Mouse (Mus musculus): ENCODE results near the gene Snx3. TPM values are rescaled to one million over a fixed set of nuclear protein-coding genes. Genes with fewer than 3 reads are reported as not detected.
A peak's percentile ranks its signal among the peaks of the same experiment; 100 is the strongest.

The Snx3 gene
- total and polyA plus RNA-seq, 3 experiments: 250 to 577 (median 272) TPM

- ATAC-seq (ENCODE audit: extremely low read depth, insufficient number of reproducible peaks, low FRiP score, poor library complexity, severe bottlenecking) (peak; percentile 59), DNase-seq (ENCODE audit: low spot score) (peak; percentile 59)
- Histone ChIP-seq H3K36me3 (replicated peaks) (peaks cover 51% of the 10 kb centered on the region), H3K4me1 (ENCODE audit: insufficient read depth, low read depth, low read length) (peaks cover 73% of the 10 kb centered on the region), H3K4me3 (ENCODE audit: low read depth, low read length) (no peak overlapping the region; the same call in 1 of the 2 replicates), H3K9me3 (replicated peaks) (no peaks in the 10 kb centered on the region), H3K27me3 (ENCODE audit: insufficient read depth, low read length) (no peaks in the 10 kb centered on the region)
- TF ChIP-seq GATA1 (IDR thresholded peaks at IDR 0.05; ENCODE audit: borderline replicate concordance, low read length): no peak
- no peak for TF ChIP-seq CTCF (IDR thresholded peaks at IDR 0.05; ENCODE audit: low read depth, low read length)
- TF ChIP-seq TAL1 (conservative IDR thresholded peaks at IDR 0.05; ENCODE audit: low read depth, low read length): peak; percentile 82
- no peak for TF ChIP-seq GATA2 (IDR thresholded peaks at IDR 0.05; ENCODE audit: borderline replicate concordance, low read depth, low read length)
Measured at GRCm38 (mm10) chr10:42537571-42538316, 35.9 kb downstream of the Snx3 start.

DNA sequence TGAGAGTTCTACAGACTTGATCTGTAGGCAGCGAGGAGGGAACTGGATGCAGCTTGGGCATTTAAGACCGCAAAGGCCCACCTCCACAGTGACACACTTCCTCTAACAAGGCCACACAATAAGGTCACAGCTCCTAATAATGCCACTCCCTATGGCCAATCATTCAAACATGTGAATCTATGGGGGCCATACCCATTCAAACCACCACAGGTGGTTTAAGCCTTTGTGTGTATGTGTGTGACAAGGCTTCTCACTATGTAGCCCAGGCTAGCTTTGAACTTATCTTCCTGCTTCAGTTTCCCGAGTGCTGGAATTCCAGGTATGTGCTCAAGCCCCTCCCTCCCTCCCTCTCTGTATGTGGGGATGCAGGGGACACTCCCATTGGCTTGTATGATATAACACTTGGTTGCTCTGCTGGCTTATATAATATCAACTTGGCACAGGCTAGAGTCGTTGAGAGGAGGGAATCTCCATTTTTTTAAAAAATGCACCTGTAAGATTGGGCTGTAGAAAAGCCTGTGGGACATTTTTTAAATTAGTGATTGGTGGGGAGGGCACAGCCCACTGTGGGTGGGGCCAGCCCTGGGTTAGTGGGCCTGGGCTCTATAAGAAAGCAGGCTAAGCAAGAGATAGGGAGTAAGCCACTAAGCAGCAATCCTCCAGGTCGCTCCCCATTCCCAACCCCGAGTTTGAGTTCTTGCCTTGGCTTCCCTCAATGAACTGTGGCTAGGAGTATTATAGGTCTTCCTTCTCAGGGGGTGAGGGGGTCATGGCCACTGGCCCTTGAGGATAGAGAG lies 44.1 kb downstream of the Snx3 start:
- H3K27me3 ChIP-seq (ENCODE audit: insufficient read depth, low read length): peaks cover 9% of the 10 kb centered on the region
- no peaks in the 10 kb centered on the region for H3K9me3 ChIP-seq (replicated peaks)
- peaks cover 30% of the 10 kb centered on the region for H3K4me1 ChIP-seq (ENCODE audit: insufficient read depth, low read depth, low read length)
- ATAC-seq (ENCODE audit: extremely low read depth, insufficient number of reproducible peaks, low FRiP score, poor library complexity, severe bottlenecking) (no peak), DNase-seq (ENCODE audit: low spot score) (no peak)
- H3K36me3 ChIP-seq (replicated peaks): no peaks in the 10 kb centered on the region
- TF ChIP-seq POLR2AphosphoS5 (IDR thresholded peaks at IDR 0.05; ENCODE audit: insufficient replicate concordance, low read depth, low read length) (no peak), GATA1 (IDR thresholded peaks at IDR 0.05; ENCODE audit: borderline replicate concordance, low read length) (no peak), CTCF (IDR thresholded peaks at IDR 0.05; ENCODE audit: low read depth, low read length) (no peak), TAL1 (conservative IDR thresholded peaks at IDR 0.05; ENCODE audit: low read depth, low read length) (no peak), GATA2 (IDR thresholded peaks at IDR 0.05; ENCODE audit: borderline replicate concordance, low read depth, low read length) (no peak)
- no peak overlapping the region for H3K4me3 ChIP-seq (ENCODE audit: low read depth, low read length)

GRCm38 (mm10) chr10:42546507-42546906 lies 44.7 kb downstream of the Snx3 start:
- Histone ChIP-seq H3K9me3 (replicated peaks) (no peaks in the 10 kb centered on the region), H3K4me3 (ENCODE audit: low read depth, low read length) (no peak overlapping the region), H3K36me3 (replicated peaks) (no peaks in the 10 kb centered on the region), H3K4me1 (ENCODE audit: insufficient read depth, low read depth, low read length) (peaks cover 30% of the 10 kb centered on the region), H3K27me3 (ENCODE audit: insufficient read depth, low read length) (peaks cover 9% of the 10 kb centered on the region)
- ATAC-seq (ENCODE audit: extremely low read depth, insufficient number of reproducible peaks, low FRiP score, poor library complexity, severe bottlenecking): no peak
- no peak for TF ChIP-seq POLR2AphosphoS5 (IDR thresholded peaks at IDR 0.05; ENCODE audit: insufficient replicate concordance, low read depth, low read length)
- no peak for TF ChIP-seq GATA2 (IDR thresholded peaks at IDR 0.05; ENCODE audit: borderline replicate concordance, low read depth, low read length)
- no peak for TF ChIP-seq TAL1 (conservative IDR thresholded peaks at IDR 0.05; ENCODE audit: low read depth, low read length)
- no peak for TF ChIP-seq CTCF (IDR thresholded peaks at IDR 0.05; ENCODE audit: low read depth, low read length)
- no peak for TF ChIP-seq GATA1 (IDR thresholded peaks at IDR 0.05; ENCODE audit: borderline replicate concordance, low read length)
- no peak for DNase-seq (ENCODE audit: low spot score)

DNA sequence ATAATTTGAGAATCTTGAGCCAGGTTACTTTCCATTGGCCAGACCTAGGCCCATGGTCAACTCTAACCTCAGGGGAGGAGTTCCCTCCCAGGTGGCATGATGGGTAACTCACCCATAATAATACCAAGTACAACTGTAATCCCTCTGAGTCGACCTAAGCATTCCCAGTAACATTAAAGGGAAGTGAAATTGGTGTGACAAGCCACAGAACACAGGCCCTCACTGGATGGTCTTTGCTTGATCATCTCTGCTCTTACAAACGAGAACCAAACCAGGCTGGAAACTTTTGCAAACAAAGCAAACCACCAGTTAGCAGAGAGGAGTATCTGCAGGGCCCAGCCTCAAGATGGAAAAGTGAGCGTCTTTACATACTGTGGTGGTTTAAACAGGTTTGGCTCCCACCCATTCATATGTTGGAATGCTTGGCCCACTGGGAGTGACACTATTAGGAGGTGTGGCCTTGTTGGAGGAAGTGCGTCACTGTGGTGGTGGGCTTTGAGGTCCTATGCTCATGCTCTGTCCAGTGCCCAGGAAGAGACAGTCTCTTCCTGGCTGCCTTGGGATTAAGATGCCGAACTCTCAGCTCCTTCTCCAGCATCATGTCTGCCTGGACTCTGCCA lies 57.9 kb downstream of the Snx3 start:
- no peak for ATAC-seq (ENCODE audit: extremely low read depth, insufficient number of reproducible peaks, low FRiP score, poor library complexity, severe bottlenecking)

DNA sequence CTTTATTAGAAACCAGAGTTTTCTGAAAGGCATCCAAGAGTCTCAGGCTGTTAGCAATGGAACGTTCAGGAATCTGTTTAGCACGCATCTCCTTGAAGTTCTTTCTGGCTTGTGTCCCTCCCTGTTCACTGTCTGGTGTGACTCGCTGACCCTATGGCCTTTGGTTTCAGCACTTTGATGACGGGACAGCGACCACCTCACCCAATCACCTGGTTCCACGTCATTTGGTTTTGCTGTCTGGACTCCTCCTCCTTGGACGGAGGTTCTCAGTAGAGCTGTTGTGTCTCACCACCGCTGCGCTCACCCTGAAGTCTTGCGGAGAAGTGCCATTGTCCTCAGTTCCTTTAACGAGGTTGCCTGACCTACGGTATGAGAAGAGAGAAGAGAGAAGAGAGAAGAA lies 60.4 kb downstream of the Snx3 start:
- no peaks in the 10 kb centered on the region for H3K4me1 ChIP-seq (ENCODE audit: insufficient read depth, low read depth, low read length)
- ATAC-seq (ENCODE audit: extremely low read depth, insufficient number of reproducible peaks, low FRiP score, poor library complexity, severe bottlenecking) (no peak), DNase-seq (ENCODE audit: low spot score) (no peak)
- H3K9me3 ChIP-seq (replicated peaks): no peaks in the 10 kb centered on the region
- no peaks in the 10 kb centered on the region for H3K36me3 ChIP-seq (replicated peaks)
- peaks cover 39% of the 10 kb centered on the region for H3K27me3 ChIP-seq (ENCODE audit: insufficient read depth, low read length)
- TF ChIP-seq TAL1 (conservative IDR thresholded peaks at IDR 0.05; ENCODE audit: low read depth, low read length) (no peak), GATA1 (IDR thresholded peaks at IDR 0.05; ENCODE audit: borderline replicate concordance, low read length) (no peak), POLR2AphosphoS5 (IDR thresholded peaks at IDR 0.05; ENCODE audit: insufficient replicate concordance, low read depth, low read length) (no peak), GATA2 (IDR thresholded peaks at IDR 0.05; ENCODE audit: borderline replicate concordance, low read depth, low read length) (no peak), CTCF (IDR thresholded peaks at IDR 0.05; ENCODE audit: low read depth, low read length) (no peak)
- H3K4me3 ChIP-seq (ENCODE audit: low read depth, low read length): no peak overlapping the region

More for the DNA sequence above, 57.9 kb downstream of the Snx3 start:
- H3K4me3 ChIP-seq (ENCODE audit: low read depth, low read length): no peak overlapping the region
- H3K27me3 ChIP-seq (ENCODE audit: insufficient read depth, low read length): peaks cover 23% of the 10 kb centered on the region
- H3K4me1 ChIP-seq (ENCODE audit: insufficient read depth, low read depth, low read length): no peaks in the 10 kb centered on the region
- no peaks in the 10 kb centered on the region for H3K36me3 ChIP-seq (replicated peaks)
- H3K9me3 ChIP-seq (replicated peaks): no peaks in the 10 kb centered on the region
- DNase-seq (ENCODE audit: low spot score): no peak
- TF ChIP-seq GATA1 (IDR thresholded peaks at IDR 0.05; ENCODE audit: borderline replicate concordance, low read length) (no peak), CTCF (IDR thresholded peaks at IDR 0.05; ENCODE audit: low read depth, low read length) (no peak), GATA2 (IDR thresholded peaks at IDR 0.05; ENCODE audit: borderline replicate concordance, low read depth, low read length) (no peak), TAL1 (conservative IDR thresholded peaks at IDR 0.05; ENCODE audit: low read depth, low read length) (no peak), POLR2AphosphoS5 (IDR thresholded peaks at IDR 0.05; ENCODE audit: insufficient replicate concordance, low read depth, low read length) (no peak)

- DNase-seq (ENCODE audit: low spot score): no peak
- Histone ChIP-seq H3K27me3 (ENCODE audit: insufficient read depth, low read length) (peaks cover 50% of the 10 kb centered on the region), H3K4me1 (ENCODE audit: insufficient read depth, low read depth, low read length) (no peaks in the 10 kb centered on the region; the same call in 1 of the 2 replicates), H3K36me3 (replicated peaks) (no peaks in the 10 kb centered on the region), H3K9me3 (replicated peaks) (no peaks in the 10 kb centered on the region), H3K4me3 (ENCODE audit: low read depth, low read length) (no peak overlapping the region)
- TF ChIP-seq GATA1 (IDR thresholded peaks at IDR 0.05; ENCODE audit: borderline replicate concordance, low read length): no peak
- no peak for TF ChIP-seq TAL1 (conservative IDR thresholded peaks at IDR 0.05; ENCODE audit: low read depth, low read length)
- no peak for TF ChIP-seq GATA2 (IDR thresholded peaks at IDR 0.05; ENCODE audit: borderline replicate concordance, low read depth, low read length)
- no peak for TF ChIP-seq POLR2AphosphoS5 (IDR thresholded peaks at IDR 0.05; ENCODE audit: insufficient replicate concordance, low read depth, low read length)
- no peak for TF ChIP-seq CTCF (IDR thresholded peaks at IDR 0.05; ENCODE audit: low read depth, low read length)
- no peak for ATAC-seq (ENCODE audit: extremely low read depth, insufficient number of reproducible peaks, low FRiP score, poor library complexity, severe bottlenecking)
Measured at GRCm38 (mm10) chr10:42572567-42572966, 70.7 kb downstream of the Snx3 start.

Measured in G1E (cell line).